Mouse (Mus musculus) heart, embryonic 13.5 days (tissue): ENCODE measurements around the gene Scg3. TPM values are rescaled to one million over a fixed set of nuclear protein-coding genes. Genes with fewer than 3 reads are reported as not detected.
A peak's percentile ranks its signal among the peaks of the same experiment; 100 is the strongest.

Experiments
- ATAC-seq: fragments of 200-750 bp; cut with Nextera tagmentation; 2 replicates; pipeline ENCODE4 v1.8.0; 2017; ENCODE audit warnings: moderate TSS enrichment; ENCODE audit not compliant: insufficient number of reproducible peaks, low FRiP score, low TSS enrichment; ENCODE audit errors: extremely low read depth
- H3K27ac ChIP-seq: fragments of 300-500 bp; sonication (generic); replicated peaks from 2 replicates; pipeline ENCODE4 v1.5.1; 2015; ENCODE audit warnings: moderate library complexity, mild to moderate bottlenecking, inconsistent platforms
- H3K27me3 ChIP-seq: fragments of 300-500 bp; sonication (generic); replicated peaks from 2 replicates; pipeline ENCODE4 v1.6.1; 2015; ENCODE audit warnings: mild to moderate bottlenecking, inconsistent platforms
- H3K36me3 ChIP-seq: fragments of 300-500 bp; sonication (generic); 2 replicates; pipeline ENCODE4 v1.6.1; 2015; ENCODE audit warnings: mild to moderate bottlenecking, inconsistent platforms
- H3K4me1 ChIP-seq: fragments of 300-500 bp; sonication (generic); 2 replicates; pipeline ENCODE4 v1.6.1; 2015; ENCODE audit warnings: inconsistent platforms
- H3K4me2 ChIP-seq: fragments of 300-500 bp; sonication (generic); 2 replicates; pipeline ENCODE4 v1.6.1; 2015; ENCODE audit warnings: inconsistent platforms, mild to moderate bottlenecking, moderate library complexity
- H3K4me3 ChIP-seq: fragments of 300-500 bp; sonication (generic); 2 replicates; pipeline ENCODE4 v1.5.1; 2015; ENCODE audit warnings: moderate library complexity, mild to moderate bottlenecking, inconsistent platforms
- H3K9ac ChIP-seq: fragments of 300-500 bp; sonication (generic); 2 replicates; pipeline ENCODE4 v1.6.1; 2015; ENCODE audit warnings: inconsistent platforms, mild to moderate bottlenecking, moderate library complexity
- H3K9me3 ChIP-seq: fragments of 300-500 bp; sonication (generic); 2 replicates; pipeline ENCODE4 v1.6.1; 2016; ENCODE audit warnings: inconsistent platforms
- WGBS: fragments of 180-500 bp; shearing (Covaris S2); methylation state at CpG from one replicate; pipeline ENCODE4 v1.1.7; 2015; ENCODE audit warnings: mixed read lengths; 5-methylcytosine and 5-hydroxymethylcytosine counted together
- polyA plus RNA-seq: library from polyadenylated mRNA; unstranded; fragments of >200 nt; fragmentation: Nextera tagmentation; extraction: Ambion mirVana; gene quantifications from 2 replicates; pipeline ENCODE4 v1.2.1, GENCODE M21; 2015

Scg3 gene
- polyA plus RNA-seq, 1 experiment from 2014 or later: 0.53 TPM

DNA sequence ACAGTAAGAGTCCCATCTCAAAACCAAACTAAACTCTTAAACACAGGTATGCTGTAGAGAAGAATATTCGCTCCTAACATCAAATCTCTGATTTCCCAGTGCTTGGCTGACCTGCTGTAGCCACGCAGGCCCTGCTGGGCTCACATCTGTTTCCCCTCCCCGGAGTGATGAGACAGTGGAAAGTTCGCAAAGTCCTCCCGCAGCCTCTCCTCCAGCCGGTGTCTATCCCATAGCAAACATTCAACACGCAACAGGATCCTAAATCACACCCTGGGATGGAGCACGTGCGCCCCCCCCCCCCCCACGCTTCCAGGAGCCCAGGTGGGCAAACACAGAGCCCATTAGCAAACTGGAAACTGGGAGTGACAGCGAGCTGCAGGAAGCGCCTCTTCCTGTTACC lies 82.3 kb downstream of the Scg3 start:
- no peaks in the 10 kb centered on the region for H3K9me3 ChIP-seq
- H3K27me3 ChIP-seq: no peaks in the 10 kb centered on the region
- 28% methylated on average over 12 of the region's 12 CpGs for WGBS
- 0 out of 2 replicates have a peak overlapping the region, but pooled peaks have one; percentile 46 for H3K27ac ChIP-seq
- ATAC-seq: no peak
- H3K4me2 ChIP-seq: peak overlapping the region; percentile 12; the same call in 1 of the 2 replicates
- H3K4me1 ChIP-seq: peaks cover 18% of the 10 kb centered on the region
- no peak overlapping the region for H3K9ac ChIP-seq
- no peak overlapping the region for H3K4me3 ChIP-seq
- no peaks in the 10 kb centered on the region for H3K36me3 ChIP-seq

DNA sequence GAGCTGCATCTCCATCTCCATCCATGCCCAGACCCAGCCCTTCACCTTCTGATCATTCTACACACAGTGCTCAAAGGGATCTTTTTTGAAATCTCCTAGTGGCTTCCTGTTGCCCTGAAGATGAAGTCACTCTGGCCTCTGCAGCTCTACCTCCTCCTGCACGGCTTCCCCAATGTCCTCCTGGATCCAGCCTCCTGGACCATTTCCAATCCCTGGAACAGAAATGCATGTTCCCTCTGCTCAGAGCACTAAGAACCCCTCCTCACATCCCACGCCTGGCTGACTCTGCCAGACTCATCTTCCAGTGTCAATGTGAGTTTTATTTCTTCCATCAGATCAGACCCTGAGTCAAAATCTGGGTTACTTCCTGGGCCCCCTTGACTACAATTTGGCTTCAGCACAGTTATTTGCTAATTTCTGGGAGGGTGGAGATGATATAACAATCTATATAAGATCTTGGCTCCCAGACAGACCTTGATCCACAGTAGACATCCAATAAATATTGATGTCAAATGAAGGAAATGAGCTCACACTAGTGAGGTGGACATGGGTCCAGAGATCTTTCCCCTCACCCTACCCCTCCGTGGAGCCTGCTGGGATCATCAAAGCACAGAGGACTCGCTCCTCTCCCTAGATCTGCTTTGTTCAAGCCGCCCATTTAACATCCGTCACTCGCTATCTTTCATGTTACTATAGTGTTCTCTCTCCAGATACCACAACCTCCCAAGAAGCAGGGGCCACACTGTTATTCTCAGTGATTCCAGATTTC lies 83.5 kb downstream of the Scg3 start:
- Histone ChIP-seq H3K9ac (no peak overlapping the region), H3K27ac (no peak overlapping the region), H3K9me3 (no peaks in the 10 kb centered on the region), H3K4me2 (no peak overlapping the region), H3K4me3 (no peak overlapping the region), H3K4me1 (peaks cover 18% of the 10 kb centered on the region), H3K36me3 (no peaks in the 10 kb centered on the region), H3K27me3 (no peaks in the 10 kb centered on the region)
- 62% methylated on average over 7 of the region's 7 CpGs for WGBS
- no peak for ATAC-seq

DNA sequence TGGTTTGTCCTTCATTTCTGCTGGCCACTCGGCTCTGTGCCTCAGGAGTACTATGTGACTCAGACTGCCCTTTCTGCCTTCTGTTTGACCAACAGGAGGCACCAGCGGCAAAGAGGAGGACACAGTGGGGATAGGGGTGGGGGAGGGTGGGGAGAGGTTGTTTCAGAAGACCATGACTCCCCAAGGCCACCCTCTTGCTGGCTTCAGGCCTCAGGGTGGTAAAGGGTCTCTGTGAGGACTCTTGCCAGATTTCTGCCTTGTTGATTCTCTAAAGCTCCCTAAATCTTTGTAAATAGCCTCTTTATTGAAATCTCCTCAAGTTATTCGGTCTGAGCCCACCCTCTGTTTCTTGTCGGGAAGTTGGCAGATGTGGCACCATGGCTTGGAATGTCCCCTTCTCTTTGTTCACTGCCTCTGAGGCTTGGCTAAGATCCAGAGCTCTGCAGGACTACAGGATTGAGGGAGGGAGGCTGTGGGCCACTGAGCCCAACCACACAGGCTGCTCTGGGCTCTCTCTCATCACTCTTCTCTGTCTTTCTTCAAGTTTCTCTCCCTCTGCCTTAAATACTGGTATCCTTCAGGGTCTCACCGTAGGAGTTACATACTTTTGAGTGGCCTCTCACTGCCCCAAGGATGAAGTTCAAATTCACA lies 84.5 kb downstream of the Scg3 start:
- ATAC-seq: no peak
- no peak overlapping the region for H3K4me2 ChIP-seq
- H3K9me3 ChIP-seq: no peaks in the 10 kb centered on the region
- H3K4me3 ChIP-seq: no peak overlapping the region
- WGBS: 35% methylated on average over 5 of the region's 5 CpGs
- peak overlapping the region; percentile 5; the same call in 1 of the 2 replicates for H3K27ac ChIP-seq
- H3K27me3 ChIP-seq: no peaks in the 10 kb centered on the region
- H3K36me3 ChIP-seq: no peaks in the 10 kb centered on the region
- peaks cover 18% of the 10 kb centered on the region for H3K4me1 ChIP-seq
- no peak overlapping the region for H3K9ac ChIP-seq

DNA sequence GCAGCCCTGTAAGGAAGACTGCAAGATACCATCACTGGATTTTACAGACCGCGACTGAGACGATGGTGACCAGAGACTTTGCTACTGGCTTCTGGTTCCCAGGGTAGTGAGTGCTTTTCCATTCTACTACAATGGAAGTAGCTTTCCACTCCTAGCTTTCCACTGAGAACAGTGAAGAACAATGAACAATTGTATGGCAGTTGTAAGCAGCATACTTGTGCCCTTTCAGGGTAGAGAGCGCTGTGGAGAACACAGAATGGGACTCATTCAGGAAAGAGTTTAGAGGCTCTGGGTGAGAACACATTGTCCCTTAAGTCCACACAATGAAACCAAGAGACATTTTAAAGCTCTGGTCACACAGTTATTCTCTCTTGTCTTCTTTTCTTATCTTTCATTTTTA lies 86.3 kb downstream of the Scg3 start:
- Histone ChIP-seq H3K9me3 (no peaks in the 10 kb centered on the region), H3K4me2 (no peak overlapping the region), H3K27me3 (no peaks in the 10 kb centered on the region), H3K4me3 (no peak overlapping the region), H3K27ac (no peak overlapping the region), H3K4me1 (peaks cover 18% of the 10 kb centered on the region), H3K9ac (no peak overlapping the region), H3K36me3 (no peaks in the 10 kb centered on the region)
- ATAC-seq: no peak
- 81% methylated on average over 4 of the region's 4 CpGs for WGBS

DNA sequence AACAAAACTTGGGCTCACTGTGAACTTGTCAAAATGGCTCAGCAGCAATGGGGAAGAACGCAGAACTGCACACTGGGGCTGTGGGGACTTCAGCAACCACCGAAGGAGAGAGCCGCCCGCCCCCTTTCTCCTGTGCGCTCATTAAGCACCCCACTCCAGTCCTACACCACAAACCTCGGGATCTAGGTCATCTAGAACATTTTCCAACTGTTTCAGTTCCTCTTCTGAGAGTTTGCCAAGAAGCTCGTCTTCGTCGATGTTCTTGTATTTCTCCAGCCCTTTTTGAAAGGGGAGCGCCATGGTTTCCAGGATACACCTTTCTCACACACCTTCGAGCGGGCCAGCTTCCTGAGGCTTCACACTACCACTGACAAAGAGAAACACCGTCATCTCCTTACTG lies 86.8 kb downstream of the Scg3 start:
- no peaks in the 10 kb centered on the region for H3K9me3 ChIP-seq
- 81% methylated on average over 13 of the region's 13 CpGs for WGBS
- peaks cover 18% of the 10 kb centered on the region for H3K4me1 ChIP-seq
- no peak for ATAC-seq
- H3K4me3 ChIP-seq: no peak overlapping the region
- H3K27ac ChIP-seq: no peak overlapping the region
- H3K36me3 ChIP-seq: no peaks in the 10 kb centered on the region
- H3K9ac ChIP-seq: no peak overlapping the region
- no peak overlapping the region for H3K4me2 ChIP-seq
- H3K27me3 ChIP-seq: no peaks in the 10 kb centered on the region

DNA sequence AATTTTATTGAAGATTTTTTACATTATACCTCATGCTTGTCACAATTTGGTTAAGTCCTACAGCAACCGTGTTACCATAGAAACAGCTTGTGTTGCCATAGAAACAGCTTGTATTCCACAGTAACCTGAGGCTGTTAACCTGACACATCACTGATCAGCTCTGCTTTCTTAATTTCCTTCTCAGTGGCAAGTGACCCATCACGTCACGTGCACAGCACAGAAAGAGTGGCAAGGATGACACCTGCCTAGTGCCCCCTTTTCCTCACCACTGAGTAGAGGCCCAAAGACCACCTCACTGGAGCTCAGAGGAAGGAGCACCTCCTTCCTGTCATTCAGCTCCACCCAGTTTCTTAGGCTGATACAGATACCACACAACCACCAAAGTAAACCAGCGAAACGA lies 90.4 kb downstream of the Scg3 start:
- no peak overlapping the region for H3K9ac ChIP-seq
- WGBS: 70% methylated on average over 5 of the region's 5 CpGs
- H3K27me3 ChIP-seq: no peaks in the 10 kb centered on the region
- no peak overlapping the region for H3K4me2 ChIP-seq
- no peaks in the 10 kb centered on the region for H3K9me3 ChIP-seq
- no peak overlapping the region for H3K4me3 ChIP-seq
- H3K36me3 ChIP-seq: 0 out of 2 replicates have a peak, but pooled peaks cover 4% of the 10 kb centered on the region
- H3K27ac ChIP-seq: no peak overlapping the region
- ATAC-seq: no peak
- no peaks in the 10 kb centered on the region for H3K4me1 ChIP-seq

Other genes starting within 250 kb of the Scg3 start
- 27.9 and 30.0 TPM in 2 replicates for gene Leo1, start 242.5 kb downstream of the Scg3 start, polyA plus RNA-seq
- gene Tmod3, start 124.4 kb downstream of the Scg3 start, polyA plus RNA-seq: 63.8 and 70.0 TPM in 2 replicates
- 4.7 and 5.0 TPM in 2 replicates for gene Tmod2, start 72.7 kb downstream of the Scg3 start, polyA plus RNA-seq
- gene Lysmd2, start 58.3 kb downstream of the Scg3 start, polyA plus RNA-seq: 16.2 and 16.9 TPM in 2 replicates
- gene Bmp5, start 91.3 kb upstream of the Scg3 start, polyA plus RNA-seq: 8.3 and 9.3 TPM in 2 replicates